Mouse (Mus musculus) liver, postnatal 0 days (tissue): ENCODE data around the gene Cmtr1. TPM values are rescaled to one million over a fixed set of nuclear protein-coding genes. Genes with fewer than 3 reads are reported as not detected.

ENCODE experiments used
- ATAC-seq: fragments of 200-750 bp; cut with Nextera tagmentation; 2 replicates; pipeline ENCODE4 v1.8.0; 2017; ENCODE audit warnings: mild to moderate bottlenecking, moderate library complexity
- DNase-seq: peaks from one replicate; pipeline ENCODE4 v3.0.0-alpha.2; 2016
- H3K27ac ChIP-seq: fragments of 300-500 bp; sonication (generic); 2 replicates; pipeline ENCODE4 v1.5.1; 2014; ENCODE audit warnings: antibody characterized with exemption, moderate library complexity, mild to moderate bottlenecking, low read depth
- H3K27me3 ChIP-seq: fragments of 300-500 bp; sonication (generic); 2 replicates; pipeline ENCODE4 v1.6.1; 2014; ENCODE audit warnings: low read length, control low read depth, mixed read lengths; ENCODE audit not compliant: insufficient read depth
- H3K36me3 ChIP-seq: fragments of 300-500 bp; sonication (generic); replicated peaks from 2 replicates; pipeline ENCODE4 v1.6.1; 2014; ENCODE audit warnings: mild to moderate bottlenecking, control low read depth, low read length, moderate library complexity, mixed read lengths; ENCODE audit not compliant: insufficient read depth
- H3K4me1 ChIP-seq: fragments of 300-500 bp; sonication (generic); 2 replicates; pipeline ENCODE4 v1.6.1; 2014; ENCODE audit warnings: antibody characterized with exemption, mild to moderate bottlenecking, control low read depth; ENCODE audit not compliant: insufficient read depth
- H3K4me2 ChIP-seq: fragments of 300-500 bp; sonication (generic); 2 replicates; pipeline ENCODE4 v1.6.1; 2014; ENCODE audit warnings: low read depth, mild to moderate bottlenecking, low read length, moderate library complexity, mixed read lengths
- H3K4me3 ChIP-seq: fragments of 300-500 bp; sonication (generic); 2 replicates; pipeline ENCODE4 v1.5.1; 2014; ENCODE audit warnings: low read depth, low read length
- H3K9ac ChIP-seq: fragments of 300-500 bp; sonication (generic); replicated peaks from 2 replicates; pipeline ENCODE4 v1.6.1; 2014; ENCODE audit warnings: mild to moderate bottlenecking, moderate library complexity
- H3K9me3 ChIP-seq: fragments of 300-500 bp; sonication (generic); 2 replicates; pipeline ENCODE4 v1.6.1; 2016; ENCODE audit warnings: mild to moderate bottlenecking, control low read depth, low read length, mixed read lengths
- CTCF ChIP-seq: sonication (generic); IDR thresholded peaks from 2 replicates; pipeline ENCODE4 v1.5.1; 2016; ENCODE audit warnings: antibody characterized with exemption, low read depth
- EP300 ChIP-seq: IDR thresholded peaks from 2 replicates; pipeline ENCODE4 v1.6.1; 2016; ENCODE audit warnings: antibody characterized with exemption, low read depth, mild to moderate bottlenecking
- WGBS: fragments of 180-500 bp; shearing (Covaris S2); extraction: QIAGEN DNeasy Blood & Tissue Kit; methylation state at CpG from one replicate; pipeline ENCODE4 v1.1.7; 2014; ENCODE audit not compliant: insufficient replicate concordance; 5-methylcytosine and 5-hydroxymethylcytosine counted together
- polyA plus RNA-seq: library from polyadenylated mRNA; unstranded; fragments of >200 nt; fragmentation: Nextera tagmentation; extraction: Ambion mirVana; gene quantifications from 2 replicates; pipeline ENCODE4 v1.2.1, GENCODE M21; 2015

The Cmtr1 gene
- polyA plus RNA-seq, 1 experiment from 2014 or later, result 57.2 TPM

DNA sequence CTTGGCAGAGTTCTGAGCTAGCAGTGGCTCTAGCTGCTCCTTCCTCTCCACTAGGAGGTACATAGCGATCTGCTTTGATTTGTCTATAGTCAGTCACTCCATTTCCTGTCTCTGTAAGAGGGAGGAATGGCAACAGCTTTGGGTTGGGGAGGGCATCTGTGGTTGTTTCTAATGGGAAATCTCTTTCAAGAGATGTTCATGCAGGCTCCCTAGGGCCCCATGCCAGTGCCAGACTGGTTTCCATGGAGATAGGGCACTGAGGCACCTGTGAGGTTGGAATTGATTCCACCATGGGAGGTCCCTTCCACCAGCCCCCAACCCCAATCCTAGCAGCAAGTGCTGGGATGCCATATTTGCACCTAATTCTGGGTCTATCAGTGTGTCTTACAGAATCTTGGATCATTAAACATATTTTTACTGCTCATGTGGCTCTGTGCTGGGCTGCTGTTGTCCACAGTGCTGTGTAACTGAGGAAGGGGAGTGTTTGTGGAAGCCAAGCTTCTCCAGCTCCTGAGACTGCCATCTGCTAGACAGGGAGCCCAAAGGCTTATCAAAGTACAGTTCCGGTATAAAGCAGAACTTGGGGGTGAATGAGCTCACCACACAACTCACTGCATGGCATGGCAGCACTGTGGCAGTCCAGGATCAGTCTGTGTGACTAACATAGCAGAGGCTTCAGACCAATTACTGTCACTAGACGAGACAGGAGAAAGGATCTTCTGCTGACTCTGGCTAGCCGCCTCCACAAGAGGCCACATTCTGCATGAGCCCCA, 42.7 kb downstream of the Cmtr1 start:
- no peaks in the 10 kb centered on the region for H3K4me1 ChIP-seq
- DNase-seq (no peak), ATAC-seq (no peak)
- H3K36me3 ChIP-seq, result peaks cover 61% of the 10 kb centered on the region
- H3K27me3 ChIP-seq, result no peaks in the 10 kb centered on the region
- no peak overlapping the region for H3K4me3 ChIP-seq
- TF ChIP-seq EP300 (no peak), CTCF (no peak)
- no peak overlapping the region for H3K4me2 ChIP-seq
- no peak overlapping the region for H3K27ac ChIP-seq
- H3K9ac ChIP-seq, result no peak overlapping the region
- H3K9me3 ChIP-seq, result no peaks in the 10 kb centered on the region
- 68% methylated on average over 4 of the region's 4 CpGs for WGBS

DNA sequence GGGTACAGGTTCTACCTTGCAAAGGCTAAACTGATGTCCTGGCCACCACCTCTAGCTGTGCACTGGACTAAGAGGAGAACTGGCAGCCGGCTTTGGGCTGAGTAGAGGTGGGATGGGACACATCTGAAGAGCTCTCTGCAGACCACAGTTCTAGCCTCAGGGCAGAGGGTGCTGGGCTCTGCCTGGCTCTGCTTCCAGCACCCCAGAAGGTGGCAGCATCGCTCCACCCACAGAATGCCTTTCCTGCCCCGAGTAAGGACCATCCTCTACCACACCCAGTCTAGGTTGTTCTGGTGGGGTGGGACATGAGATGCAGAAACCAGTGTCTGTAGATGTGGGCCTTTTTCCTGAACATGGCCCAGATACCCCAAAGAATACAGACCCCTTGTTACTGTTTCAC, 44.4 kb downstream of the Cmtr1 start:
- H3K9ac ChIP-seq, result no peak overlapping the region
- peaks cover 45% of the 10 kb centered on the region for H3K36me3 ChIP-seq
- no peaks in the 10 kb centered on the region for H3K9me3 ChIP-seq
- H3K4me2 ChIP-seq, result no peak overlapping the region
- H3K4me3 ChIP-seq, result no peak overlapping the region
- no peaks in the 10 kb centered on the region for H3K27me3 ChIP-seq
- TF ChIP-seq CTCF, result peak; percentile 86
- no peak for TF ChIP-seq EP300
- H3K27ac ChIP-seq, result no peak overlapping the region
- ATAC-seq (peak; percentile 56), DNase-seq (peak; percentile 66)
- WGBS, result 46% methylated on average over 3 of the region's 3 CpGs
- H3K4me1 ChIP-seq, result 0 out of 2 replicates have a peak, but pooled peaks cover 2% of the 10 kb centered on the region

GRCm38 (mm10) chr17:29705881-29706280, 45.5 kb downstream of the Cmtr1 start:
- TF ChIP-seq EP300 (no peak), CTCF (no peak)
- Histone ChIP-seq H3K9me3 (no peaks in the 10 kb centered on the region), H3K27me3 (no peaks in the 10 kb centered on the region), H3K27ac (no peak overlapping the region), H3K36me3 (peaks cover 34% of the 10 kb centered on the region), H3K4me1 (peaks cover 4% of the 10 kb centered on the region; the same call in 1 of the 2 replicates), H3K4me3 (no peak overlapping the region), H3K4me2 (no peak overlapping the region), H3K9ac (no peak overlapping the region)
- ATAC-seq (no peak), DNase-seq (no peak)
- 79% methylated on average over 5 of the region's 5 CpGs for WGBS

DNA sequence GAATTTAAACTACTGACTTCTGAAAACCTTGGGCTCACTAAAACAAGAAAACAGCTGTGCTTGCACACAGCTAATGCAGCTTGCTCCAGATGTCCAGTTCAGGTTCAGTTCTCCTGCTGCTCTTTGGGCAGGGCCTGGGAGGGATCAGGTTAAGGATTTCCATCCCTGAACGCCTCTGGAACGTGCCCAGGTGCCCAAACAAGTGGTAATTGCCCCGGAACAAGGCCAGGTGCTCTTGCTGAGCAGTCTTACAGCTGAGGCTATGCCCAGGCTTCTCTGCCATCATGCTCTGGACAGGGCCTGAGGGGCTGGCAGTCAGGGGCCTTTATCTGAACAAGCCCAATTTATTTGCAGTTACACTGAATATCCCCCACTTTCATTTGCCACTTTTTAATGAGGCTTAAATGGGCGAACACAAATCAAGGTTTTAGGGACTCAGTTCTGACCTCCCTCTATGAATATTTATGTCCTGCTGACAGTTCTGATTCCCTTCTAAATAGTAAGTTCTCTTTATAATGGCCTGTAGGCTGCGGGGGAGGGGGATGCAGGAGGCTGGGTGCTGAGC, 46.7 kb downstream of the Cmtr1 start:
- H3K4me3 ChIP-seq, result no peak overlapping the region
- H3K27ac ChIP-seq, result no peak overlapping the region
- H3K36me3 ChIP-seq, result peaks cover 22% of the 10 kb centered on the region
- H3K4me1 ChIP-seq, result peaks cover 5% of the 10 kb centered on the region; the same call in 1 of the 2 replicates
- DNase-seq (no peak), ATAC-seq (no peak)
- no peak for TF ChIP-seq CTCF
- TF ChIP-seq EP300, result no peak
- no peaks in the 10 kb centered on the region for H3K9me3 ChIP-seq
- H3K4me2 ChIP-seq, result no peak overlapping the region
- no peak overlapping the region for H3K9ac ChIP-seq
- H3K27me3 ChIP-seq, result no peaks in the 10 kb centered on the region
- 78% methylated on average over 5 of the region's 5 CpGs for WGBS

- peak overlapping the region; percentile 16; the same call in 1 of the 2 replicates for H3K9ac ChIP-seq
- H3K9me3 ChIP-seq, result no peaks in the 10 kb centered on the region
- H3K4me1 ChIP-seq, result peaks cover 5% of the 10 kb centered on the region; the same call in 1 of the 2 replicates
- H3K27me3 ChIP-seq, result no peaks in the 10 kb centered on the region
- WGBS, result 46% methylated on average over 5 of the region's 5 CpGs
- no peak overlapping the region for H3K27ac ChIP-seq
- no peak for ATAC-seq
- H3K4me2 ChIP-seq, result no peak overlapping the region
- H3K4me3 ChIP-seq, result no peak overlapping the region
- DNase-seq, result no peak
- H3K36me3 ChIP-seq, result peaks cover 7% of the 10 kb centered on the region
- TF ChIP-seq CTCF, result no peak
- TF ChIP-seq EP300, result no peak
These were observed 48.4 kb downstream of the Cmtr1 start for GRCm38 (mm10) chr17:29708783-29709182.

GRCm38 (mm10) chr17:29710562-29711044, 50.2 kb downstream of the Cmtr1 start:
- ATAC-seq (no peak), DNase-seq (no peak)
- H3K9me3 ChIP-seq, result no peaks in the 10 kb centered on the region
- peaks cover 5% of the 10 kb centered on the region; the same call in 1 of the 2 replicates for H3K4me1 ChIP-seq
- no peak overlapping the region for H3K4me2 ChIP-seq
- no peak overlapping the region for H3K4me3 ChIP-seq
- TF ChIP-seq CTCF (no peak), EP300 (no peak)
- 74% methylated on average over 11 of the region's 11 CpGs for WGBS
- H3K9ac ChIP-seq, result no peak overlapping the region
- no peaks in the 10 kb centered on the region for H3K36me3 ChIP-seq
- H3K27ac ChIP-seq, result no peak overlapping the region
- H3K27me3 ChIP-seq, result no peaks in the 10 kb centered on the region
